Mouse (Mus musculus): ENCODE measurements at regions not wholly inside any gene's neighbourhood (a gene's known extent, or its start where the extent isn't known, plus 50 kb on each side); places are given as distances from the start of the nearest gene placed in this dataset.

GRCm38 (mm10) chr17:67503125-67503878, 129.2 kb downstream of the Lrrc30 start:
- no peak for DNase-seq

- peak in 1 of 2 experiments; percentile 33 for DNase-seq
Measured at GRCm38 (mm10) chr17:67502628-67503027, 129.9 kb downstream of the Lrrc30 start.

- DNase-seq = no peak
Measured at GRCm38 (mm10) chr17:67499783-67500641, 132.5 kb downstream of the Lrrc30 start.

- DNase-seq = no peak
Measured at GRCm38 (mm10) chr17:67497380-67497779, 135.1 kb downstream of the Lrrc30 start.

- no peak for DNase-seq
Measured at GRCm38 (mm10) chr17:67480463-67480862, 126.2 kb upstream of the Ptprm start.

- peak; percentile 72 to 90 for DNase-seq
Measured at GRCm38 (mm10) chr17:67473137-67473536, 118.9 kb upstream of the Ptprm start.

GRCm38 (mm10) chr17:67458851-67459421, 104.7 kb upstream of the Ptprm start:
- DNase-seq = no peak

GRCm38 (mm10) chr17:67451966-67452365, 97.7 kb upstream of the Ptprm start:
- no peak for DNase-seq

GRCm38 (mm10) chr17:67451081-67451480, 96.8 kb upstream of the Ptprm start:
- peak; percentile 9 to 32 for DNase-seq

- peak in 1 of 2 experiments; percentile 9 for DNase-seq
Measured at GRCm38 (mm10) chr17:67450021-67450420, 95.8 kb upstream of the Ptprm start.

- no peak for DNase-seq
Measured at GRCm38 (mm10) chr17:67445986-67446385, 91.7 kb upstream of the Ptprm start.

- no peak for DNase-seq
Measured at GRCm38 (mm10) chr17:67440961-67441360, 86.7 kb upstream of the Ptprm start.

- no peak for DNase-seq
Measured at GRCm38 (mm10) chr17:67419956-67420711, 65.9 kb upstream of the Ptprm start.

GRCm38 (mm10) chr17:67412546-67413250, 58.4 kb upstream of the Ptprm start:
- no peak for DNase-seq

- DNase-seq = peak; percentile 5 to 42
Measured at GRCm38 (mm10) chr17:67409911-67410310, 55.7 kb upstream of the Ptprm start.

GRCm38 (mm10) chr17:67405934-67406333, 51.7 kb upstream of the Ptprm start:
- no peak for DNase-seq
